Mouse (Mus musculus) heart, embryonic 13.5 days (tissue): ENCODE measurements around the gene 4931409K22Rik. TPM values are rescaled to one million over a fixed set of nuclear protein-coding genes. Genes with fewer than 3 reads are reported as not detected.

ENCODE experiments used
- ATAC-seq: fragments of 200-750 bp; cut with Nextera tagmentation; 2 replicates; pipeline ENCODE4 v1.8.0; 2017; ENCODE audit warnings: moderate TSS enrichment; ENCODE audit not compliant: insufficient number of reproducible peaks, low FRiP score, low TSS enrichment; ENCODE audit errors: extremely low read depth
- H3K27ac ChIP-seq: fragments of 300-500 bp; sonication (generic); replicated peaks from 2 replicates; pipeline ENCODE4 v1.5.1; 2015; ENCODE audit warnings: moderate library complexity, mild to moderate bottlenecking, inconsistent platforms
- H3K27me3 ChIP-seq: fragments of 300-500 bp; sonication (generic); replicated peaks from 2 replicates; pipeline ENCODE4 v1.6.1; 2015; ENCODE audit warnings: mild to moderate bottlenecking, inconsistent platforms
- H3K36me3 ChIP-seq: fragments of 300-500 bp; sonication (generic); 2 replicates; pipeline ENCODE4 v1.6.1; 2015; ENCODE audit warnings: mild to moderate bottlenecking, inconsistent platforms
- H3K4me1 ChIP-seq: fragments of 300-500 bp; sonication (generic); 2 replicates; pipeline ENCODE4 v1.6.1; 2015; ENCODE audit warnings: inconsistent platforms
- H3K4me2 ChIP-seq: fragments of 300-500 bp; sonication (generic); 2 replicates; pipeline ENCODE4 v1.6.1; 2015; ENCODE audit warnings: inconsistent platforms, mild to moderate bottlenecking, moderate library complexity
- H3K4me3 ChIP-seq: fragments of 300-500 bp; sonication (generic); 2 replicates; pipeline ENCODE4 v1.5.1; 2015; ENCODE audit warnings: moderate library complexity, mild to moderate bottlenecking, inconsistent platforms
- H3K9ac ChIP-seq: fragments of 300-500 bp; sonication (generic); 2 replicates; pipeline ENCODE4 v1.6.1; 2015; ENCODE audit warnings: inconsistent platforms, mild to moderate bottlenecking, moderate library complexity
- H3K9me3 ChIP-seq: fragments of 300-500 bp; sonication (generic); 2 replicates; pipeline ENCODE4 v1.6.1; 2016; ENCODE audit warnings: inconsistent platforms
- WGBS: fragments of 180-500 bp; shearing (Covaris S2); methylation state at CpG from one replicate; pipeline ENCODE4 v1.1.7; 2015; ENCODE audit warnings: mixed read lengths; 5-methylcytosine and 5-hydroxymethylcytosine counted together
- polyA plus RNA-seq: library from polyadenylated mRNA; unstranded; fragments of >200 nt; fragmentation: Nextera tagmentation; extraction: Ambion mirVana; gene quantifications from 2 replicates; pipeline ENCODE4 v1.2.1, GENCODE M21; 2015

The 4931409K22Rik gene
- 0.08 and 0.11 TPM in 2 replicates for polyA plus RNA-seq

- Histone ChIP-seq H3K4me1 (no peaks in the 10 kb centered on the region), H3K9ac (no peak within 1 kb of the TSS), H3K4me3 (no peak within 1 kb of the TSS), H3K36me3 (no peaks in the 10 kb centered on the region), H3K9me3 (no peaks in the 10 kb centered on the region), H3K4me2 (no peak within 1 kb of the TSS), H3K27ac (no peak within 1 kb of the TSS), H3K27me3 (peaks cover 14% of the 10 kb centered on the region)
- 63% methylated on average over 2 of the region's 2 CpGs for WGBS
- no peak for ATAC-seq
Measured at GRCm38 (mm10) chr5:24556709-24557108, at the start of gene 4931409K22Rik. Gene 4931409K22Rik, minus strand, starts transcription at chr5:24556809.

GRCm38 (mm10) chr5:24605980-24606665, 49.5 kb upstream of the 4931409K22Rik start:
- Histone ChIP-seq H3K27ac (peak overlapping the region; percentile 100), H3K36me3 (no peaks in the 10 kb centered on the region), H3K9me3 (no peaks in the 10 kb centered on the region), H3K4me2 (peak overlapping the region; percentile 94), H3K9ac (peak overlapping the region; percentile 96), H3K27me3 (no peaks in the 10 kb centered on the region), H3K4me3 (peak overlapping the region; percentile 77), H3K4me1 (peaks cover 60% of the 10 kb centered on the region)
- WGBS, result 31% methylated on average over 14 of the region's 14 CpGs
- no peak for ATAC-seq

- Histone ChIP-seq H3K9me3 (no peaks in the 10 kb centered on the region), H3K27me3 (no peaks in the 10 kb centered on the region), H3K36me3 (no peaks in the 10 kb centered on the region), H3K9ac (peak overlapping the region; percentile 96), H3K4me1 (peaks cover 65% of the 10 kb centered on the region), H3K4me2 (peak overlapping the region; percentile 94), H3K4me3 (peak overlapping the region; percentile 77), H3K27ac (peak overlapping the region; percentile 100)
- WGBS, result 14% methylated on average over 6 of the region's 6 CpGs
- ATAC-seq, result no peak
Measured at GRCm38 (mm10) chr5:24605321-24605979, 48.8 kb upstream of the 4931409K22Rik start.

- H3K4me3 ChIP-seq, result peak overlapping the region; percentile 77
- H3K27me3 ChIP-seq, result no peaks in the 10 kb centered on the region
- peak overlapping the region; percentile 100 for H3K27ac ChIP-seq
- peak overlapping the region; percentile 96 for H3K9ac ChIP-seq
- H3K9me3 ChIP-seq, result no peaks in the 10 kb centered on the region
- H3K4me1 ChIP-seq, result peaks cover 68% of the 10 kb centered on the region
- peak overlapping the region; percentile 94 for H3K4me2 ChIP-seq
- peak; percentile 45; the same call in 1 of the 2 replicates for ATAC-seq
- no peaks in the 10 kb centered on the region for H3K36me3 ChIP-seq
- WGBS, result under 1% methylated on average over 45 of the region's 46 CpGs
Measured at GRCm38 (mm10) chr5:24604656-24605100, 48.1 kb upstream of the 4931409K22Rik start.

- peak overlapping the region; percentile 77 for H3K4me3 ChIP-seq
- peak overlapping the region; percentile 96 for H3K9ac ChIP-seq
- peak overlapping the region; percentile 100 for H3K27ac ChIP-seq
- H3K9me3 ChIP-seq, result no peaks in the 10 kb centered on the region
- no peaks in the 10 kb centered on the region for H3K36me3 ChIP-seq
- peaks cover 4% of the 10 kb centered on the region; the same call in 1 of the 2 replicates for H3K27me3 ChIP-seq
- no peak for ATAC-seq
- peak overlapping the region; percentile 94 for H3K4me2 ChIP-seq
- WGBS, result 12% methylated on average over 12 of the region's 12 CpGs
- peaks cover 68% of the 10 kb centered on the region for H3K4me1 ChIP-seq
Measured at GRCm38 (mm10) chr5:24604080-24604655, 47.6 kb upstream of the 4931409K22Rik start.

- H3K9ac ChIP-seq, result peak overlapping the region; percentile 96
- H3K36me3 ChIP-seq, result no peaks in the 10 kb centered on the region
- peaks cover 68% of the 10 kb centered on the region for H3K4me1 ChIP-seq
- peak overlapping the region; percentile 78 for H3K4me3 ChIP-seq
- H3K9me3 ChIP-seq, result no peaks in the 10 kb centered on the region
- H3K27ac ChIP-seq, result peak overlapping the region; percentile 100
- ATAC-seq, result no peak
- peak overlapping the region; percentile 94 for H3K4me2 ChIP-seq
- WGBS, result 47% methylated on average over 8 of the region's 8 CpGs
- peaks cover 7% of the 10 kb centered on the region; the same call in 1 of the 2 replicates for H3K27me3 ChIP-seq
Measured at GRCm38 (mm10) chr5:24603431-24604010, 46.9 kb upstream of the 4931409K22Rik start.

GRCm38 (mm10) chr5:24602751-24603343, 46.2 kb upstream of the 4931409K22Rik start:
- ATAC-seq, result peak; percentile 22; the same call in 1 of the 2 replicates
- Histone ChIP-seq H3K4me3 (peak overlapping the region; percentile 78), H3K27me3 (peaks cover 9% of the 10 kb centered on the region; the same call in 1 of the 2 replicates), H3K9me3 (no peaks in the 10 kb centered on the region), H3K27ac (peak overlapping the region; percentile 100), H3K4me2 (peak overlapping the region; percentile 94), H3K4me1 (peaks cover 73% of the 10 kb centered on the region), H3K9ac (peak overlapping the region; percentile 96), H3K36me3 (no peaks in the 10 kb centered on the region)
- under 1% methylated on average over 16 of the region's 16 CpGs for WGBS

GRCm38 (mm10) chr5:24601911-24602750, 45.5 kb upstream of the 4931409K22Rik start:
- H3K4me3 ChIP-seq, result peak overlapping the region; percentile 78
- H3K36me3 ChIP-seq, result peaks cover 2% of the 10 kb centered on the region; the same call in 1 of the 2 replicates
- ATAC-seq, result peak; percentile 23
- H3K9me3 ChIP-seq, result no peaks in the 10 kb centered on the region
- peak overlapping the region; percentile 94 for H3K4me2 ChIP-seq
- H3K27me3 ChIP-seq, result peaks cover 9% of the 10 kb centered on the region; the same call in 1 of the 2 replicates
- under 1% methylated on average over 72 of the region's 73 CpGs for WGBS
- peak overlapping the region; percentile 96 for H3K9ac ChIP-seq
- H3K4me1 ChIP-seq, result peaks cover 77% of the 10 kb centered on the region
- peak overlapping the region; percentile 100 for H3K27ac ChIP-seq

GRCm38 (mm10) chr5:24601071-24601835, 44.6 kb upstream of the 4931409K22Rik start:
- peaks cover 11% of the 10 kb centered on the region for H3K36me3 ChIP-seq
- peak overlapping the region; percentile 96 for H3K9ac ChIP-seq
- peak overlapping the region; percentile 100 for H3K27ac ChIP-seq
- no peaks in the 10 kb centered on the region for H3K9me3 ChIP-seq
- H3K4me1 ChIP-seq, result peaks cover 77% of the 10 kb centered on the region
- under 1% methylated on average over 33 of the region's 33 CpGs for WGBS
- no peak for ATAC-seq
- H3K4me3 ChIP-seq, result peak overlapping the region; percentile 78
- peaks cover 9% of the 10 kb centered on the region; the same call in 1 of the 2 replicates for H3K27me3 ChIP-seq
- peak overlapping the region; percentile 94 for H3K4me2 ChIP-seq
